26 mouse cellular contexts compared by ENCODE assay signal in the genomic region with DNA sequence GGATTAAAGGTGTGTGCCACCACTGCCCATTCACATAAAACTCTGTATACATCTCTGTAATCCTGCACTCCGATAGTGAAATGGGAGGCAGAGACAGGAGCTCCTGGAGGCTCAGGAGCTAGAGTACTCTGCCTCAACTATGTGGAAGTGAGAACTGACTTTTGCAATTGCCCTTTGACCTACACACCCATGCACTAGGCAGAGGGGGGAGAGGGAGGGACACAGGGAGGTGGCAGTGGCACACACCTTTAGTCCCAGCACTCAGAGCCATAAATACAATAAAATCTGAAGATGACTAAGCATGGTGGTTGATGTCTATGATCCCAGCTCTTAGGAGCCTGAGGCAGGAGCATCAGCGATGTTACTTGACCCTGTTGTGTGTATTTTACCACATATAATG. TPM values are rescaled to one million over a fixed set of nuclear protein-coding genes. Genes with fewer than 3 reads are reported as not detected.
DNase-seq lines count a peak whose midpoint lies in the region; ATAC-seq and TF ChIP-seq lines count a peak whose summit lies in the region.
"Had no signal": no experiment of that assay in that cellular context is flagged by ENCODE, and none has a peak within 500 bp of the region (broad histone marks: within the 10 kb centered on the region; RNA-seq: fewer than 3 reads in every experiment).

No protein-coding gene starts in this region.

- no peak for TF ChIP-seq EP300 in liver, postnatal 0 days (IDR thresholded peaks at IDR 0.05; ENCODE audit: low read depth)

- DNase-seq in liver, postnatal 0 days: no peak
- no peak for DNase-seq in liver, embryonic 11.5 days (ENCODE audit: low spot score)
- DNase-seq in kidney, postnatal 25 days: no peak
- no peak for DNase-seq in ovary, postnatal 36 days (ENCODE audit: low spot score)
- no peak for DNase-seq in kidney, postnatal 14 days
- DNase-seq: adrenal gland, postnatal 25 days; cerebellum, adult 18-20 months; cerebellum, adult 9-11 months; cerebellum, postnatal 36 days; heart, adult 2 months; heart, postnatal 14 days had no signal

- H3K9ac ChIP-seq in liver, postnatal 0 days (replicated peaks): no peak overlapping the region
- no peak overlapping the region for H3K9ac ChIP-seq in liver, embryonic 11.5 days (ENCODE audit: low read depth, low read length)
- H3K9ac ChIP-seq in intestine, embryonic 16.5 days (ENCODE audit: low read depth, low read length): no peak overlapping the region
- H3K9ac ChIP-seq: forebrain, embryonic 15.5 days; heart, embryonic 15.5 days; hindbrain, embryonic 14.5 days had no signal

- no peaks in the 10 kb centered on the region for H3K27me3 ChIP-seq in liver, postnatal 0 days (ENCODE audit: insufficient read depth, low read length)
- H3K27me3 ChIP-seq in liver, embryonic 11.5 days (replicated peaks; ENCODE audit: control insufficient read depth, insufficient read depth, low read length): no peaks in the 10 kb centered on the region; the same call in 1 of the 2 replicates
- no peaks in the 10 kb centered on the region for H3K27me3 ChIP-seq in intestine, embryonic 16.5 days (replicated peaks; ENCODE audit: control insufficient read depth, insufficient read depth, low read length)
- H3K27me3 ChIP-seq: forebrain, embryonic 15.5 days; heart, embryonic 15.5 days; Patski had no signal

- TF ChIP-seq CTCF in liver, postnatal 0 days (IDR thresholded peaks at IDR 0.05; ENCODE audit: low read depth): no peak

- 50% methylated on average over 2 of the region's 2 CpGs for WGBS in liver, postnatal 0 days (ENCODE audit: insufficient replicate concordance)
- 79% methylated on average over 2 of the region's 2 CpGs for WGBS in liver, embryonic 11.5 days
- 63% methylated on average over 2 of the region's 2 CpGs for WGBS in intestine, embryonic 16.5 days

- peak; percentile 50; the same call in 1 of the 2 replicates for ATAC-seq in liver, postnatal 0 days
- no peak for ATAC-seq in liver, embryonic 11.5 days (replicated peaks; ENCODE audit: low FRiP score)
- ATAC-seq in intestine, embryonic 16.5 days: peak; percentile 85
- ATAC-seq in monocyte, adult 5-6 weeks (replicated peaks; ENCODE audit: insufficient number of reproducible peaks, low FRiP score, low TSS enrichment, poor library complexity, severe bottlenecking): 0 out of 2 replicates have a peak, but pooled peaks have one; percentile 38
- ATAC-seq: activated CD4-positive, CD25-positive, alpha-beta regulatory T cell, adult 4 months; forebrain, embryonic 15.5 days; Patski had no signal

- H3K4me2 ChIP-seq in liver, postnatal 0 days (ENCODE audit: low read depth, low read length): no peak overlapping the region
- H3K4me2 ChIP-seq in liver, embryonic 11.5 days: no peak overlapping the region
- no peak overlapping the region for H3K4me2 ChIP-seq in intestine, embryonic 16.5 days (ENCODE audit: low read depth, low read length)
- H3K4me2 ChIP-seq: forebrain, embryonic 15.5 days; heart, embryonic 11.5 days; heart, embryonic 15.5 days; hindbrain, embryonic 14.5 days had no signal

- no peak overlapping the region for H3K27ac ChIP-seq in liver, postnatal 0 days (ENCODE audit: low read depth)
- H3K27ac ChIP-seq in liver, embryonic 11.5 days (ENCODE audit: low read depth, low read length): no peak overlapping the region
- 0 out of 2 replicates have a peak overlapping the region, but pooled peaks have one; percentile 43 for H3K27ac ChIP-seq in intestine, embryonic 16.5 days (ENCODE audit: low read length)
- H3K27ac ChIP-seq: embryonic facial prominence, embryonic 10.5 days; forebrain, embryonic 15.5 days; heart, adult 2 months; heart, embryonic 15.5 days; hindbrain, embryonic 10.5 days; hindbrain, embryonic 14.5 days had no signal

- H3K9me3 ChIP-seq in liver, postnatal 0 days (ENCODE audit: low read length): no peaks in the 10 kb centered on the region
- H3K9me3 ChIP-seq in liver, embryonic 11.5 days (ENCODE audit: control insufficient read depth, low read length): no peaks in the 10 kb centered on the region
- no peaks in the 10 kb centered on the region for H3K9me3 ChIP-seq in intestine, embryonic 16.5 days (ENCODE audit: control insufficient read depth, low read length)
- H3K9me3 ChIP-seq: embryonic facial prominence, embryonic 10.5 days; forebrain, embryonic 15.5 days; heart, embryonic 15.5 days; hindbrain, embryonic 10.5 days had no signal

- peaks cover 6% of the 10 kb centered on the region for H3K4me1 ChIP-seq in liver, postnatal 0 days (ENCODE audit: insufficient read depth)
- H3K4me1 ChIP-seq in liver, embryonic 11.5 days (replicated peaks; ENCODE audit: control insufficient read depth, insufficient read depth, low read length): peaks cover 8% of the 10 kb centered on the region
- H3K4me1 ChIP-seq in intestine, embryonic 16.5 days (ENCODE audit: control insufficient read depth, insufficient read depth, low read length): peaks cover 7% of the 10 kb centered on the region
- H3K4me1 ChIP-seq: forebrain, embryonic 15.5 days had no signal

- H3K4me3 ChIP-seq in liver, postnatal 0 days (ENCODE audit: low read depth, low read length): no peak overlapping the region
- H3K4me3 ChIP-seq in liver, embryonic 11.5 days (ENCODE audit: low read depth, low read length): no peak overlapping the region
- no peak overlapping the region for H3K4me3 ChIP-seq in intestine, embryonic 16.5 days (ENCODE audit: low read length)
- H3K4me3 ChIP-seq: embryonic facial prominence, embryonic 10.5 days; erythroblast, embryonic 14.5 days; forebrain, embryonic 15.5 days; heart, adult 2 months; heart, embryonic 15.5 days; hindbrain, embryonic 10.5 days had no signal

- no peaks in the 10 kb centered on the region for H3K36me3 ChIP-seq in liver, postnatal 0 days (replicated peaks; ENCODE audit: insufficient read depth, low read length)
- no peaks in the 10 kb centered on the region for H3K36me3 ChIP-seq in liver, embryonic 11.5 days (ENCODE audit: control insufficient read depth, insufficient read depth, low read length)
- no peaks in the 10 kb centered on the region for H3K36me3 ChIP-seq in intestine, embryonic 16.5 days (ENCODE audit: control insufficient read depth, insufficient read depth, low read length)
- H3K36me3 ChIP-seq: embryonic facial prominence, embryonic 10.5 days; forebrain, embryonic 15.5 days; heart, embryonic 15.5 days; hindbrain, embryonic 10.5 days had no signal

RNA-seq across cellular contexts. Expression of gene Gm572, which starts 3.7 kb away (rescaled TPM):
- polyA plus RNA-seq in liver, postnatal 0 days (2015; fragmentation: Nextera tagmentation; extraction: Ambion mirVana): not detected in 2 replicates
- polyA plus RNA-seq in liver, embryonic 11.5 days (2014; fragmentation: Nextera tagmentation; extraction: Ambion mirVana): not detected in 2 replicates
- not detected in 2 replicates for polyA plus RNA-seq in intestine, embryonic 16.5 days (2015; fragmentation: Nextera tagmentation; extraction: Ambion mirVana)
- total RNA-seq in monocyte, adult 5-6 weeks (2017): not detected in 3 replicates
- total RNA-seq: adrenal gland, adult 18-20 months; adrenal gland, postnatal 25 days; MEL had no signal
- polyA plus RNA-seq: activated CD4-positive, CD25-positive, alpha-beta regulatory T cell, adult 4 months; C2C12; embryonic facial prominence, embryonic 10.5 days; erythroblast, embryonic 14.5 days; forebrain, embryonic 11.5 days; forebrain, embryonic 15.5 days; hindbrain, embryonic 10.5 days; hindbrain, embryonic 14.5 days; Patski had no signal

RNA-seq across cellular contexts. Expression of gene Tardbp, which starts 12.6 kb away (rescaled TPM):
- 73.4 and 76.7 TPM in 2 replicates for polyA plus RNA-seq in liver, postnatal 0 days (2015; fragmentation: Nextera tagmentation; extraction: Ambion mirVana)
- 226 and 230 TPM in 2 replicates for polyA plus RNA-seq in liver, embryonic 11.5 days (2014; fragmentation: Nextera tagmentation; extraction: Ambion mirVana)
- polyA plus RNA-seq in intestine, embryonic 16.5 days (2015; fragmentation: Nextera tagmentation; extraction: Ambion mirVana): 230 and 259 TPM in 2 replicates
- total RNA-seq in monocyte, adult 5-6 weeks (2017): 326 to 434 TPM (median 398 TPM) in 3 replicates

RNA-seq across cellular contexts. Expression of gene Masp2, which starts 37.1 kb away (rescaled TPM):
- 109 and 112 TPM in 2 replicates for polyA plus RNA-seq in liver, postnatal 0 days (2015; fragmentation: Nextera tagmentation; extraction: Ambion mirVana)
- 5.0 and 6.8 TPM in 2 replicates for polyA plus RNA-seq in liver, embryonic 11.5 days (2014; fragmentation: Nextera tagmentation; extraction: Ambion mirVana)
- 0.29 and 0.84 TPM in 2 replicates for polyA plus RNA-seq in intestine, embryonic 16.5 days (2015; fragmentation: Nextera tagmentation; extraction: Ambion mirVana)
- total RNA-seq in monocyte, adult 5-6 weeks (2017): 0.32 to 0.57 TPM (median 0.49 TPM) in 3 replicates
- polyA plus RNA-seq: activated CD4-positive, CD25-positive, alpha-beta regulatory T cell, adult 4 months; embryonic facial prominence, embryonic 10.5 days; heart, embryonic 15.5 days had no signal

RNA-seq across cellular contexts. Expression of gene Srm, which starts 48.2 kb away (rescaled TPM):
- 71.2 and 75.2 TPM in 2 replicates for polyA plus RNA-seq in liver, postnatal 0 days (2015; fragmentation: Nextera tagmentation; extraction: Ambion mirVana)
- 510 and 529 TPM in 2 replicates for polyA plus RNA-seq in liver, embryonic 11.5 days (2014; fragmentation: Nextera tagmentation; extraction: Ambion mirVana)
- 155 and 170 TPM in 2 replicates for polyA plus RNA-seq in intestine, embryonic 16.5 days (2015; fragmentation: Nextera tagmentation; extraction: Ambion mirVana)
- total RNA-seq in monocyte, adult 5-6 weeks (2017): 2.8 to 5.2 TPM (median 3.5 TPM) in 3 replicates

Comparison
In these comparisons a context has a peak if more than half of its experiments do, and no peak if none do; other contexts are left out.
1. RNA of gene Masp2, which starts 37.1 kb away (polyA plus RNA-seq): 109 to 112 TPM in liver, postnatal 0 days; 5.0 to 6.8 TPM in liver, embryonic 11.5 days and 0.29 to 0.84 TPM in intestine, embryonic 16.5 days; every median in the first group is over 10 times any median in the second.